Comparison of ENCODE assay signal across 8 mouse cellular contexts in the genomic region with DNA sequence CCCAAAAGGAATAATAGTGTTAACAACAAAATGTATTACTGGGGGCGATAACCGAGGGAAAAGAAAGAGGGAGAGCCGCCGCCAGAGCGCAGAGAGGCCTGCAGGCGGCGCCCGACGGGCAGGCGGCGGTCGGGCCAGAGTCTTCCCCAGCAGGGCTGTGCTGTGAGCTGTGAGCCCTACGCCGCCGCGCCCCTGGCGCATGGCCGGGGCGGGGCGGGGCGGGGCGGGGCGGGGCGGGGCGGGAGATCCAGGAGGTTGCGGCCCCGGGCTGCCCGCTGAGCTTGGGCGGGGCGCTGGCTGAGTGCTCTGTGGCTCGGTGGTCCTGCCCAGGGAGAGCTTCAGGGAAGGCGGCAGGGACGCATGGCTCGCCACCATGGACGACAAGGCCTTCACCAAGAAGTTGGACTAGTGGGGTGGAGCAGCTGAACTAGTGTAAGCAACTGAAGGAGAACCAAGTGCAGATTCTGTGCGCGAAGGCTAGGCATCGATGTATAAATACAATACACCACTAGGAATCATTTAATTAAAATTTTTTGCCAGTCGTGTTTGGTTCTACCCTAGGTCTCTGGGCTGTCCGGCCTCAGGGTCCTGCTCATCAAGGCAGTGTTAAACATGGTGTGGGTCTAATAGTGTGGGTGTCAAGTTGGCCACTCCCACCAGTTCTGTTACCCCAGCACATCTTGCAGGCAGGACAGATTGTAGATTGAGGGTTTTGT. TPM values are rescaled to one million over a fixed set of nuclear protein-coding genes. Genes with fewer than 3 reads are reported as not detected.
DNase-seq lines count a peak whose midpoint lies in the region; ATAC-seq and TF ChIP-seq lines count a peak whose summit lies in the region.

No protein-coding gene starts in this region.

- H3K9ac ChIP-seq in heart, adult 2 months (ENCODE audit: low read depth, low read length) = peak overlapping the region; percentile 71
- peak overlapping the region; percentile 25; the same call in 1 of the 2 replicates for H3K9ac ChIP-seq in liver, adult 2 months (ENCODE audit: low read depth, low read length)
- H3K9ac ChIP-seq in midbrain, postnatal 0 days (replicated peaks; ENCODE audit: low read length, poor library complexity, severe bottlenecking) = 0 out of 2 replicates have a peak overlapping the region, but pooled peaks have one; percentile 24

- H3K9me3 ChIP-seq in midbrain, postnatal 0 days (ENCODE audit: low read length) = no peaks in the 10 kb centered on the region

- DNase-seq in frontal cortex, postnatal 25 days (ENCODE audit: low spot score in 2 of 2) = no peak
- DNase-seq in embryo, embryonic 9.5 days (ENCODE audit: extremely low spot score) = peak; percentile 84
- peak; percentile 80 to 84 for DNase-seq in heart, adult 2 months
- DNase-seq in kidney, adult 11 months = peak; percentile 28
- peak; percentile 38 for DNase-seq in liver, adult 2 months (ENCODE audit: extremely low read depth, low read depth, low spot score)
- DNase-seq in midbrain, postnatal 0 days (ENCODE audit: low spot score) = peak; percentile 58
- peak; percentile 61 to 79 for DNase-seq in spleen, postnatal 4 days (ENCODE audit: low spot score in 2 of 2)

- intact Hi-C loops in heart, adult 2 months (cut with DNase I) = loop anchor here (5.0 kb wide), 1 partner anchor 37 kb away; a partner anchor contains a TSS

- peaks cover 9% of the 10 kb centered on the region for H3K4me1 ChIP-seq in heart, adult 2 months (ENCODE audit: control insufficient read depth, insufficient read depth, low read length)
- peaks cover 7% of the 10 kb centered on the region for H3K4me1 ChIP-seq in liver, adult 2 months (ENCODE audit: control insufficient read depth, insufficient read depth, low read length)
- H3K4me1 ChIP-seq in midbrain, postnatal 0 days (ENCODE audit: insufficient read depth, low read length) = no peaks in the 10 kb centered on the region

- TF ChIP-seq EP300 in heart, adult 2 months (IDR thresholded peaks at IDR 0.05; ENCODE audit: insufficient read depth, low read depth, low read length) = no peak

- H3K79me2 ChIP-seq in heart, adult 2 months (replicated peaks; ENCODE audit: control insufficient read depth, insufficient read depth, low read length) = no peaks in the 10 kb centered on the region
- no peaks in the 10 kb centered on the region; the same call in 1 of the 2 replicates for H3K79me2 ChIP-seq in liver, adult 2 months (ENCODE audit: control insufficient read depth, insufficient read depth, low read length)

- peak; percentile 69; the same call in 1 of the 2 replicates for TF ChIP-seq POLR2A in heart, adult 2 months (IDR thresholded peaks at IDR 0.05; ENCODE audit: insufficient read depth, low read depth, low read length)
- TF ChIP-seq POLR2A in liver, adult 2 months (IDR thresholded peaks at IDR 0.05; ENCODE audit: extremely low read depth, insufficient read depth, low read length) = no peak

- peak; percentile 95 for ATAC-seq in frontal cortex, adult (ENCODE audit: low TSS enrichment)
- ATAC-seq in midbrain, postnatal 0 days (ENCODE audit: low FRiP score) = peak; percentile 95

- H3K4me2 ChIP-seq in midbrain, postnatal 0 days (ENCODE audit: low read depth, low read length, poor library complexity, severe bottlenecking) = peak overlapping the region; percentile 69

- TF ChIP-seq CTCF in heart, adult 2 months (IDR thresholded peaks at IDR 0.05) = peak; percentile 83
- TF ChIP-seq CTCF in liver, adult 2 months (IDR thresholded peaks at IDR 0.05; ENCODE audit: low read depth, low read length) = peak; percentile 87
- peak; percentile 69 for TF ChIP-seq CTCF in midbrain, postnatal 0 days (IDR thresholded peaks at IDR 0.05)

- no peaks in the 10 kb centered on the region for H3K27me3 ChIP-seq in heart, adult 2 months (ENCODE audit: control insufficient read depth, insufficient read depth, low read length)
- H3K27me3 ChIP-seq in liver, adult 2 months (ENCODE audit: control insufficient read depth, insufficient read depth, low read length) = no peaks in the 10 kb centered on the region
- H3K27me3 ChIP-seq in midbrain, postnatal 0 days (ENCODE audit: insufficient read depth, low read length) = no peaks in the 10 kb centered on the region

- peak overlapping the region; percentile 73 for H3K27ac ChIP-seq in heart, adult 2 months
- peak overlapping the region; percentile 8; the same call in 1 of the 2 replicates for H3K27ac ChIP-seq in liver, adult 2 months (replicated peaks; ENCODE audit: insufficient read depth, low read depth, low read length)
- H3K27ac ChIP-seq in midbrain, postnatal 0 days (ENCODE audit: low read depth, low read length) = no peak overlapping the region

- H3K36me3 ChIP-seq in heart, adult 2 months (ENCODE audit: control insufficient read depth, insufficient read depth, low read length) = peaks cover 12% of the 10 kb centered on the region
- peaks cover 9% of the 10 kb centered on the region; the same call in 1 of the 2 replicates for H3K36me3 ChIP-seq in liver, adult 2 months (ENCODE audit: control insufficient read depth, insufficient read depth, low read length)
- no peaks in the 10 kb centered on the region for H3K36me3 ChIP-seq in midbrain, postnatal 0 days (ENCODE audit: insufficient read depth, low read length)

- H3K4me3 ChIP-seq in heart, adult 2 months = peak overlapping the region; percentile 40
- H3K4me3 ChIP-seq in liver, adult 2 months (ENCODE audit: insufficient read depth, low read depth, low read length) = peak overlapping the region; percentile 59; the same call in 1 of the 2 replicates
- peak overlapping the region; percentile 36 for H3K4me3 ChIP-seq in midbrain, postnatal 0 days (ENCODE audit: low read depth, low read length)

- 11% methylated on average over 33 of the region's 40 CpGs for WGBS in heart, adult 2 months
- WGBS in liver, adult 2 months = 9% methylated on average over 40 of the region's 40 CpGs
- 7% methylated on average over 33 of the region's 40 CpGs for WGBS in midbrain, postnatal 0 days

RNA-seq across cellular contexts. Expression of a gene that starts 27.3 kb away (rescaled TPM):
- not detected for total RNA-seq in heart, adult 2 months (2021)
- not detected in 2 replicates for polyA plus RNA-seq in heart, adult 2 months (2012; rRNA removed)
- total RNA-seq in liver, adult 2 months (2014; rRNA removed) = not detected in 2 replicates
- not detected in 2 replicates for polyA plus RNA-seq in liver, adult 2 months (2012; rRNA removed)
- total RNA-seq in midbrain, postnatal 0 days (2014; rRNA removed) = not detected in 2 replicates
- not detected in 2 replicates for polyA plus RNA-seq in midbrain, postnatal 0 days (2015; fragmentation: Nextera tagmentation; extraction: Ambion mirVana)

RNA-seq across cellular contexts. Expression of a gene that starts 35.7 kb away (rescaled TPM):
- 1 to 10 TPM; 2.2 to 2.4 TPM for total RNA-seq in heart, adult 2 months (2021)
- 1.1 and 1.7 TPM in 2 replicates for polyA plus RNA-seq in heart, adult 2 months (2012; rRNA removed)
- total RNA-seq in liver, adult 2 months (2014; rRNA removed) = 0.83 and 1.7 TPM in 2 replicates
- polyA plus RNA-seq in liver, adult 2 months (2012; rRNA removed) = 0.78 and 1.9 TPM in 2 replicates
- not detected in 2 replicates for total RNA-seq in midbrain, postnatal 0 days (2014; rRNA removed)
- polyA plus RNA-seq in midbrain, postnatal 0 days (2015; fragmentation: Nextera tagmentation; extraction: Ambion mirVana) = not detected in 2 replicates

RNA-seq across cellular contexts. Expression of a gene that starts 52.1 kb away (rescaled TPM):
- not detected for total RNA-seq in heart, adult 2 months (2021)
- not detected in 2 replicates for polyA plus RNA-seq in heart, adult 2 months (2012; rRNA removed)
- not detected in 2 replicates for total RNA-seq in liver, adult 2 months (2014; rRNA removed)
- polyA plus RNA-seq in liver, adult 2 months (2012; rRNA removed) = not detected in 2 replicates
- not detected in 2 replicates for total RNA-seq in midbrain, postnatal 0 days (2014; rRNA removed)
- 0.09 TPM in 1 of 2 replicates, not detected in the other for polyA plus RNA-seq in midbrain, postnatal 0 days (2015; fragmentation: Nextera tagmentation; extraction: Ambion mirVana)

Comparison
In these comparisons a context has a peak if more than half of its experiments do, and no peak if none do; other contexts are left out.
1. DNase-seq: peak in embryo, embryonic 9.5 days (single experiment), heart, adult 2 months (2 of 2), kidney, adult 11 months (single experiment), liver, adult 2 months (single experiment), midbrain, postnatal 0 days (single experiment) and spleen, postnatal 4 days (2 of 2); none in frontal cortex, postnatal 25 days (0 of 2).
2. Peak in every context shown above with its lines, with median percentiles within 50 percentile points of each other: H3K4me3 ChIP-seq, H3K9ac ChIP-seq and CTCF ChIP-seq.